Mouse (Mus musculus) hindbrain, embryonic 14.5 days (tissue): ENCODE results near the gene Mettl9. TPM values are rescaled to one million over a fixed set of nuclear protein-coding genes. Genes with fewer than 3 reads are reported as not detected.

Experiments used
- ATAC-seq: fragments of 200-750 bp; cut with Nextera tagmentation; 2 replicates; pipeline ENCODE4 v1.8.0; 2017; ENCODE audit warnings: moderate number of reproducible peaks, mild to moderate bottlenecking, moderate TSS enrichment, moderate library complexity; ENCODE audit not compliant: low FRiP score
- DNase-seq: peaks from one replicate; pipeline ENCODE4 v3.0.0-alpha.2; 2015; ENCODE audit warnings: low spot score
- H3K27ac ChIP-seq: fragments of 300-500 bp; sonication (generic); 2 replicates; pipeline ENCODE4 v1.5.1; 2014; ENCODE audit warnings: mild to moderate bottlenecking, moderate library complexity
- H3K27me3 ChIP-seq: fragments of 300-500 bp; sonication (generic); 2 replicates; pipeline ENCODE4 v1.6.1; 2014; ENCODE audit warnings: mild to moderate bottlenecking, low read length, mixed read lengths; ENCODE audit not compliant: control insufficient read depth, insufficient read depth
- H3K36me3 ChIP-seq: fragments of 300-500 bp; sonication (generic); replicated peaks from 2 replicates; pipeline ENCODE4 v1.6.1; 2014; ENCODE audit not compliant: control insufficient read depth, insufficient read depth
- H3K4me1 ChIP-seq: fragments of 300-500 bp; sonication (generic); replicated peaks from 2 replicates; pipeline ENCODE4 v1.6.1; 2014; ENCODE audit warnings: antibody characterized with exemption, low read length, mixed read lengths; ENCODE audit not compliant: control insufficient read depth, insufficient read depth
- H3K4me2 ChIP-seq: fragments of 300-500 bp; sonication (generic); replicated peaks from 2 replicates; pipeline ENCODE4 v1.6.1; 2014; ENCODE audit warnings: mild to moderate bottlenecking, moderate library complexity
- H3K4me3 ChIP-seq: fragments of 300-500 bp; sonication (generic); replicated peaks from 2 replicates; pipeline ENCODE4 v1.5.1; 2014; ENCODE audit warnings: mild to moderate bottlenecking, low read length
- H3K9ac ChIP-seq: fragments of 300-500 bp; sonication (generic); 2 replicates; pipeline ENCODE4 v1.6.1; 2014
- H3K9me3 ChIP-seq: fragments of 300-500 bp; sonication (generic); 2 replicates; pipeline ENCODE4 v1.6.1; 2016; ENCODE audit warnings: low read length; ENCODE audit not compliant: control insufficient read depth
- WGBS: fragments of 180-500 bp; shearing (Covaris S2); extraction: QIAGEN DNeasy Blood & Tissue Kit; methylation state at CpG from one replicate; pipeline ENCODE4 v1.1.7; 2014; 5-methylcytosine and 5-hydroxymethylcytosine counted together
- polyA plus RNA-seq: library from polyadenylated mRNA; unstranded; fragments of >200 nt; fragmentation: Nextera tagmentation; extraction: Ambion mirVana; gene quantifications from 2 replicates; pipeline ENCODE4 v1.2.1, GENCODE M21; 2014

Gene Mettl9
- polyA plus RNA-seq, 1 experiment from 2014 or later, result 209 TPM

- Histone ChIP-seq H3K9ac (no peak overlapping the region), H3K4me2 (no peak overlapping the region), H3K27ac (no peak overlapping the region), H3K4me3 (no peak overlapping the region), H3K9me3 (no peaks in the 10 kb centered on the region), H3K4me1 (peaks cover 14% of the 10 kb centered on the region), H3K36me3 (no peaks in the 10 kb centered on the region), H3K27me3 (no peaks in the 10 kb centered on the region)
- 81% methylated on average over 1 of the region's 1 CpGs for WGBS
- ATAC-seq (no peak), DNase-seq (no peak)
These were observed 7.7 kb downstream of the Mettl9 start for GRCm38 (mm10) chr7:121041989-121042388.

- over 99% methylated on average over 3 of the region's 3 CpGs for WGBS
These were observed 8.8 kb downstream of the Mettl9 start for GRCm38 (mm10) chr7:121043004-121043403.

GRCm38 (mm10) chr7:121043510-121043909 is 9.3 kb downstream of the Mettl9 start:
- no peak for ATAC-seq
- 95% methylated on average over 1 of the region's 1 CpGs for WGBS
- no peak overlapping the region for H3K4me3 ChIP-seq

More at GRCm38 (mm10) chr7:121043004-121043403, 8.8 kb downstream of the Mettl9 start:
- H3K4me1 ChIP-seq, result peaks cover 4% of the 10 kb centered on the region; the same call in 1 of the 2 replicates
- no peaks in the 10 kb centered on the region for H3K27me3 ChIP-seq
- H3K36me3 ChIP-seq, result peaks cover 1% of the 10 kb centered on the region; the same call in 1 of the 2 replicates
- DNase-seq (no peak), ATAC-seq (no peak)
- no peak overlapping the region for H3K4me2 ChIP-seq
- no peak overlapping the region for H3K9ac ChIP-seq
- H3K27ac ChIP-seq, result no peak overlapping the region
- no peaks in the 10 kb centered on the region for H3K9me3 ChIP-seq
- no peak overlapping the region for H3K4me3 ChIP-seq

GRCm38 (mm10) chr7:121044251-121044650 is 10.0 kb downstream of the Mettl9 start:
- 84% methylated on average over 1 of the region's 1 CpGs for WGBS
- peaks cover 7% of the 10 kb centered on the region for H3K36me3 ChIP-seq
- H3K9me3 ChIP-seq, result no peaks in the 10 kb centered on the region
- DNase-seq (no peak), ATAC-seq (no peak)
- H3K4me3 ChIP-seq, result no peak overlapping the region
- H3K4me2 ChIP-seq, result no peak overlapping the region
- H3K27ac ChIP-seq, result no peak overlapping the region
- H3K27me3 ChIP-seq, result no peaks in the 10 kb centered on the region
- H3K4me1 ChIP-seq, result peaks cover 3% of the 10 kb centered on the region; the same call in 1 of the 2 replicates
- no peak overlapping the region for H3K9ac ChIP-seq

More at GRCm38 (mm10) chr7:121043510-121043909, 9.3 kb downstream of the Mettl9 start:
- Histone ChIP-seq H3K4me1 (peaks cover 3% of the 10 kb centered on the region; the same call in 1 of the 2 replicates), H3K27ac (no peak overlapping the region), H3K36me3 (peaks cover 5% of the 10 kb centered on the region), H3K4me2 (no peak overlapping the region), H3K27me3 (no peaks in the 10 kb centered on the region), H3K9ac (no peak overlapping the region), H3K9me3 (no peaks in the 10 kb centered on the region)
- DNase-seq, result no peak

- WGBS, result 93% methylated on average over 6 of the region's 6 CpGs
- Histone ChIP-seq H3K4me2 (no peak overlapping the region), H3K4me3 (no peak overlapping the region), H3K9me3 (no peaks in the 10 kb centered on the region), H3K27me3 (no peaks in the 10 kb centered on the region), H3K27ac (no peak overlapping the region), H3K9ac (no peak overlapping the region), H3K36me3 (peaks cover 18% of the 10 kb centered on the region), H3K4me1 (peaks cover 3% of the 10 kb centered on the region; the same call in 1 of the 2 replicates)
- ATAC-seq (no peak), DNase-seq (no peak)
These were observed 11.6 kb downstream of the Mettl9 start for GRCm38 (mm10) chr7:121045671-121046453.

- no peak for DNase-seq
- Histone ChIP-seq H3K36me3 (peaks cover 32% of the 10 kb centered on the region), H3K9ac (no peak overlapping the region), H3K4me1 (0 out of 2 replicates have a peak, but pooled peaks cover 3% of the 10 kb centered on the region), H3K27ac (no peak overlapping the region), H3K4me2 (no peak overlapping the region), H3K9me3 (no peaks in the 10 kb centered on the region), H3K27me3 (no peaks in the 10 kb centered on the region), H3K4me3 (no peak overlapping the region)
- ATAC-seq, result no peak
- WGBS, result 93% methylated on average over 2 of the region's 2 CpGs
These were observed 13.4 kb downstream of the Mettl9 start for GRCm38 (mm10) chr7:121047624-121048023.

GRCm38 (mm10) chr7:121053071-121053470 is 18.8 kb downstream of the Mettl9 start:
- H3K27me3 ChIP-seq, result no peaks in the 10 kb centered on the region
- WGBS, result 83% methylated on average over 4 of the region's 4 CpGs
- ATAC-seq, result no peak
- no peak for DNase-seq
- H3K36me3 ChIP-seq, result peaks cover 81% of the 10 kb centered on the region
- no peak overlapping the region for H3K4me3 ChIP-seq
- H3K4me2 ChIP-seq, result no peak overlapping the region
- H3K4me1 ChIP-seq, result no peaks in the 10 kb centered on the region
- H3K9me3 ChIP-seq, result no peaks in the 10 kb centered on the region
- no peak overlapping the region for H3K9ac ChIP-seq
- no peak overlapping the region for H3K27ac ChIP-seq

- Histone ChIP-seq H3K4me1 (no peaks in the 10 kb centered on the region), H3K4me2 (no peak overlapping the region), H3K27ac (no peak overlapping the region), H3K36me3 (peaks cover 55% of the 10 kb centered on the region), H3K9ac (no peak overlapping the region), H3K4me3 (no peak overlapping the region), H3K27me3 (no peaks in the 10 kb centered on the region), H3K9me3 (no peaks in the 10 kb centered on the region)
- WGBS, result 55% methylated on average over 6 of the region's 6 CpGs
- ATAC-seq (no peak), DNase-seq (no peak)
These were observed 25.4 kb downstream of the Mettl9 start for GRCm38 (mm10) chr7:121059477-121060218.

GRCm38 (mm10) chr7:121064309-121064708 is 30.1 kb downstream of the Mettl9 start:
- Histone ChIP-seq H3K9ac (no peak overlapping the region), H3K27me3 (no peaks in the 10 kb centered on the region), H3K27ac (no peak overlapping the region), H3K4me3 (no peak overlapping the region), H3K9me3 (no peaks in the 10 kb centered on the region), H3K4me1 (no peaks in the 10 kb centered on the region), H3K36me3 (peaks cover 26% of the 10 kb centered on the region; the same call in 1 of the 2 replicates), H3K4me2 (no peak overlapping the region)
- WGBS, result 76% methylated on average over 4 of the region's 4 CpGs
- no peak for ATAC-seq
- peak; percentile 62 for DNase-seq
